Mouse (Mus musculus) neural tube, embryonic 13.5 days (tissue): ENCODE results near the gene Larp1b. TPM values are rescaled to one million over a fixed set of nuclear protein-coding genes. Genes with fewer than 3 reads are reported as not detected.

Experiments used
- polyA plus RNA-seq: library from polyadenylated mRNA; unstranded; fragments of >200 nt; fragmentation: Nextera tagmentation; extraction: Ambion mirVana; gene quantifications from 2 replicates; pipeline ENCODE4 v1.2.1, GENCODE M21; 2015

Gene Larp1b
- polyA plus RNA-seq, 1 experiment from 2014 or later: 5.1 TPM

Other genes starting within 250 kb of the Larp1b start
- gene Slc25a31, start 241.0 kb upstream of the Larp1b start, polyA plus RNA-seq: 0.22 and 0.24 TPM in 2 replicates
- gene Hspa4l, start 205.3 kb upstream of the Larp1b start, polyA plus RNA-seq: 47.8 and 55.3 TPM in 2 replicates
- gene Plk4, start 149.8 kb upstream of the Larp1b start, polyA plus RNA-seq: 14.0 and 17.9 TPM in 2 replicates
- gene Mfsd8, start 102.9 kb upstream of the Larp1b start, polyA plus RNA-seq: 11.6 and 11.7 TPM in 2 replicates
- gene Abhd18, start 102.9 kb upstream of the Larp1b start, polyA plus RNA-seq: 10.5 and 12.7 TPM in 2 replicates
- gene 1700034I23Rik, start 47.3 kb upstream of the Larp1b start, polyA plus RNA-seq: 0.15 and 0.47 TPM in 2 replicates
- 33.2 and 36.3 TPM in 2 replicates for gene Pgrmc2, start 133.2 kb downstream of the Larp1b start, polyA plus RNA-seq